Mouse (Mus musculus) MEL (cell line): ENCODE measurements at regions not wholly inside any gene's neighbourhood (a gene's known extent, or its start where the extent isn't known, plus 50 kb on each side); places are given as distances from the start of the nearest gene placed in this dataset.

ENCODE experiments used
- DNase-seq: peaks from one replicate; pipeline ENCODE4 v3.0.0; 2011; ENCODE audit warnings: low read depth, low spot score
- H3K27ac ChIP-seq: 2 replicates; pipeline ENCODE4 v1.5.1; 2012; ENCODE audit warnings: low read depth, mild to moderate bottlenecking, control low read depth, low read length, moderate library complexity; ENCODE audit not compliant: control insufficient read depth
- H3K27me3 ChIP-seq, 2 experiments: fragments of 150-350 bp in 1 of 2; sonication (generic) in 1 of 2; 2 replicates each; pipeline ENCODE4 v1.6.1; 2012; ENCODE audit warnings: low read length in 2 of 2, mild to moderate bottlenecking in 2 of 2, improper control_type of control experiment in 1 of 2, moderate library complexity in 1 of 2; ENCODE audit not compliant: insufficient read depth in 2 of 2, control insufficient read depth in 1 of 2
- H3K36me3 ChIP-seq, 2 experiments: 2 replicates each; pipeline ENCODE4 v1.6.1; 2012 to 2014; ENCODE audit warnings: low read length in 2 of 2, improper control_type of control experiment in 1 of 2, inconsistent platforms in 1 of 2, mild to moderate bottlenecking in 1 of 2; ENCODE audit not compliant: insufficient read depth in 2 of 2, control insufficient read depth in 1 of 2
- H3K4me1 ChIP-seq, 2 experiments: fragments of 150-350 bp in 1 of 2; sonication (generic) in 1 of 2; 2 replicates each; pipeline ENCODE4 v1.6.1; 2012; ENCODE audit warnings: low read length in 2 of 2, improper control_type of control experiment in 1 of 2, mild to moderate bottlenecking in 1 of 2; ENCODE audit not compliant: insufficient read depth in 2 of 2, control insufficient read depth in 1 of 2
- H3K4me3 ChIP-seq, 2 experiments: fragments of 150-350 bp in 1 of 2; sonication (generic) in 1 of 2; 2 replicates each; pipeline ENCODE4 v1.5.1; 2012; ENCODE audit warnings: low read depth in 2 of 2, low read length in 2 of 2, mild to moderate bottlenecking in 2 of 2, moderate library complexity in 2 of 2, control low read depth in 1 of 2, improper control_type of control experiment in 1 of 2; ENCODE audit not compliant: control insufficient read depth in 1 of 2, insufficient read depth in 1 of 2
- H3K79me2 ChIP-seq: 2 replicates; pipeline ENCODE4 v1.6.1; 2012; ENCODE audit warnings: mild to moderate bottlenecking, low read length, moderate library complexity; ENCODE audit not compliant: control insufficient read depth, poor library complexity, insufficient read depth
- H3K9ac ChIP-seq: 2 replicates; pipeline ENCODE4 v1.6.1; 2012; ENCODE audit warnings: low read depth, mild to moderate bottlenecking, control low read depth, low read length, moderate library complexity; ENCODE audit not compliant: control insufficient read depth, poor library complexity, severe bottlenecking
- H3K9me3 ChIP-seq: fragments of 150-350 bp; sonication (generic); replicated peaks from 2 replicates; pipeline ENCODE4 v1.6.1; 2012; ENCODE audit warnings: mild to moderate bottlenecking, low read length, improper control_type of control experiment, moderate library complexity; ENCODE audit not compliant: insufficient read depth
- CTCF ChIP-seq, 3 experiments: IDR thresholded peaks in 2 of 3; conservative IDR thresholded peaks in 1 of 3; 2 replicates each; pipeline ENCODE4 v1.5.1; 2011 to 2012; ENCODE audit warnings: low read length in 3 of 3, low read depth in 2 of 3, mild to moderate bottlenecking in 2 of 3, improper control_type of control experiment in 1 of 3, inconsistent platforms in 1 of 3, mixed read lengths in 1 of 3, moderate library complexity in 1 of 3; ENCODE audit not compliant: control insufficient read depth in 1 of 3, insufficient read depth in 1 of 3, poor library complexity in 1 of 3, severe bottlenecking in 1 of 3
- EP300 ChIP-seq, 2 experiments: IDR thresholded peaks; 2 replicates each; pipeline ENCODE4 v1.6.1; 2011; ENCODE audit warnings: improper control_type of control experiment in 2 of 2, low read length in 2 of 2, low read depth in 1 of 2, mild to moderate bottlenecking in 1 of 2
- GATA1 ChIP-seq: IDR thresholded peaks from 2 replicates; pipeline ENCODE4 v1.6.1; 2011; ENCODE audit warnings: low read depth, low read length, improper control_type of control experiment
- JUND ChIP-seq: IDR thresholded peaks from 2 replicates; pipeline ENCODE4 v1.6.1; 2011; ENCODE audit warnings: low read depth, mild to moderate bottlenecking, improper control_type of control experiment, low read length
- MAX ChIP-seq: IDR thresholded peaks from 2 replicates; pipeline ENCODE4 v1.6.1; 2011; ENCODE audit warnings: low read length, improper control_type of control experiment
- MYC ChIP-seq: IDR thresholded peaks from 2 replicates; pipeline ENCODE4 v1.6.1; 2011; ENCODE audit warnings: low read depth, mild to moderate bottlenecking, low read length, improper control_type of control experiment, moderate library complexity
- NELFE ChIP-seq: IDR thresholded peaks from 2 replicates; pipeline ENCODE4 v1.6.1; 2011; ENCODE audit warnings: low read depth, low read length, improper control_type of control experiment
- NRF1 ChIP-seq: IDR thresholded peaks from 2 replicates; pipeline ENCODE4 v1.6.1; 2014; ENCODE audit warnings: low read depth, mild to moderate bottlenecking, inconsistent platforms, low read length, improper control_type of control experiment, moderate library complexity; ENCODE audit not compliant: poor library complexity, insufficient read depth, severe bottlenecking
- POLR2A ChIP-seq, 2 experiments: IDR thresholded peaks; 2 replicates each; pipeline ENCODE4 v1.6.1; 2011 to 2012; ENCODE audit warnings: low read length in 2 of 2, mild to moderate bottlenecking in 2 of 2, control low read depth in 1 of 2, improper control_type of control experiment in 1 of 2, low read depth in 1 of 2, moderate library complexity in 1 of 2; ENCODE audit not compliant: control insufficient read depth in 1 of 2, insufficient read depth in 1 of 2, poor library complexity in 1 of 2
- SIN3A ChIP-seq: IDR thresholded peaks from 2 replicates; pipeline ENCODE4 v1.6.1; 2012; ENCODE audit warnings: low read length, improper control_type of control experiment, inconsistent platforms
- SMC3 ChIP-seq: IDR thresholded peaks from 2 replicates; pipeline ENCODE4 v1.6.1; 2011; ENCODE audit warnings: low read depth, low read length, improper control_type of control experiment
- TAL1 ChIP-seq: IDR thresholded peaks from 2 replicates; pipeline ENCODE4 v1.6.1; 2012; ENCODE audit warnings: mild to moderate bottlenecking, inconsistent platforms, low read length, moderate library complexity, mixed read lengths
- TBP ChIP-seq: IDR thresholded peaks from 2 replicates; pipeline ENCODE4 v1.8.0; 2011; ENCODE audit warnings: low read depth, low read length, improper control_type of control experiment
- TCF12 ChIP-seq: IDR thresholded peaks from 2 replicates; pipeline ENCODE4 v1.6.1; 2014; ENCODE audit warnings: low read depth, mild to moderate bottlenecking, inconsistent platforms, low read length, improper control_type of control experiment, moderate library complexity
- USF2 ChIP-seq, 2 experiments: IDR thresholded peaks; 2 replicates each; pipeline ENCODE4 v1.6.1; 2011 to 2012; ENCODE audit warnings: improper control_type of control experiment in 2 of 2, low read length in 2 of 2, borderline replicate concordance in 1 of 2, inconsistent platforms in 1 of 2, low read depth in 1 of 2, mild to moderate bottlenecking in 1 of 2; ENCODE audit not compliant: insufficient read depth in 1 of 2
- ZNF384 ChIP-seq: IDR thresholded peaks from 2 replicates; pipeline ENCODE4 v1.6.1; 2012; ENCODE audit warnings: low read depth, mild to moderate bottlenecking, inconsistent platforms, low read length, improper control_type of control experiment

- H3K79me2 ChIP-seq = no peaks in the 10 kb centered on the region
- no peak overlapping the region for H3K27ac ChIP-seq
- H3K4me1 ChIP-seq = no peaks in the 10 kb centered on the region
- no peaks in the 10 kb centered on the region for H3K36me3 ChIP-seq
- H3K27me3 ChIP-seq = no peaks in the 10 kb centered on the region
- DNase-seq = no peak
- TF ChIP-seq MYC = no peak
- no peak for TF ChIP-seq TCF12
- TF ChIP-seq TBP = no peak
- TF ChIP-seq MAX = no peak
- no peak for TF ChIP-seq GATA1
- no peak for TF ChIP-seq NELFE
- H3K9me3 ChIP-seq = no peaks in the 10 kb centered on the region
- no peak overlapping the region for H3K9ac ChIP-seq
- H3K4me3 ChIP-seq = no peak overlapping the region
These were observed 94.2 kb downstream of the Pax1 start for GRCm38 (mm10) chr2:147455932-147456331.

- TF ChIP-seq EP300 (IDR thresholded peaks at IDR 0.05; ENCODE audit: low read depth in 1 of 2, low read length in 2 of 2) (no peak), USF2 (IDR thresholded peaks at IDR 0.05; ENCODE audit: borderline replicate concordance in 1 of 2, insufficient read depth in 1 of 2, low read depth in 1 of 2, low read length in 2 of 2) (no peak), MAX (no peak), NRF1 (no peak), CTCF (IDR thresholded peaks at IDR 0.05 in 2 of 3, conservative IDR thresholded peaks at IDR 0.05 in 1 of 3; ENCODE audit: control insufficient read depth in 1 of 3, insufficient read depth in 1 of 3, low read depth in 2 of 3, low read length in 3 of 3, poor library complexity in 1 of 3, severe bottlenecking in 1 of 3) (no peak), ZNF384 (no peak), TAL1 (no peak), JUND (no peak), SIN3A (no peak), POLR2A (IDR thresholded peaks at IDR 0.05; ENCODE audit: control insufficient read depth in 1 of 2, insufficient read depth in 1 of 2, low read depth in 1 of 2, low read length in 2 of 2, poor library complexity in 1 of 2) (no peak), SMC3 (no peak), MYC (no peak)
- H3K79me2 ChIP-seq = no peaks in the 10 kb centered on the region
- H3K27me3 ChIP-seq = no peaks in the 10 kb centered on the region
- H3K4me3 ChIP-seq = no peak overlapping the region
- H3K27ac ChIP-seq = no peak overlapping the region
- H3K9me3 ChIP-seq = no peaks in the 10 kb centered on the region
- DNase-seq = no peak
- no peaks in the 10 kb centered on the region for H3K36me3 ChIP-seq
- no peaks in the 10 kb centered on the region for H3K4me1 ChIP-seq
- no peak overlapping the region for H3K9ac ChIP-seq
These were observed 92.9 kb downstream of the Pax1 start for GRCm38 (mm10) chr2:147454362-147455257.
